Mouse (Mus musculus): Measurements from ENCODE around the gene Mtmr14.

Mtmr14 gene

DNA sequence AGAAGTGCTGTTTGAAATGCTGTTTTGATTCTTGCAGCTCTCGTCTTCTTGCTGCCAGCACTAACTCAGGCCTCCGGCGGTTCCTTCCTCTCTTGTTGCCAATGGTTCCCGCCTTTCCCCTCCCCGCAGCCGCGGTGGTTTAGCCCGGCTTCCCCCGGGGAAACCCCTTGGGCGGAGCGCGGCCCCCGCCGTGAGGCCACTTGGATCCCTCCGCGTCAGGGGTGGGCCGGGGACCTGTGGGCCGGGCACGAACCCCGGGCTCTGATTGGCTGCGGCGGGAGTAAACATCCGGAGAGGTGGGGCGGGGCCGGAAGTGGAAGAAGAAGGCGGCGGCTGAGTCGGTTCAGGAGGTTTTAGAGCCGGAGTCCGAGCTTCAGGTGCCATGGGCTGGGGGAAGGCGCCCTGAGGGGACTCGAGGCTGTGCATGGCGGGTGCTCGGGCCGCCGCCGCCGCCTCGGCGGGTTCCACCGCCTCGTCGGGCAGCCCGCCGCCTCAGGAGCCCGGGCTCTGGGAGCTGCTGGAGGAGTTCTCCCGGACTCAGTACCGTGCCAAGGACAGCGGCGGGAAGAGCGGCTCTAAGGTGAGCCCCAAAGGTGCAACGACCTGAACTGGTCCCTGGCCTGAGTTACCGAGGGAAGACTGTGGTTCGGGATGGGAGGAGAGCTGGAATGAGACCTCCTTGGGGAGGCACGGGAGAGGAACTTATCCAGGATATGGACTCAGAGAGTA, at the start of gene Mtmr14:
TSS of gene Mtmr14 (plus strand) at position 302 of the 729 bp plus-strand sequence.
- peaks cover 2% of the 10 kb centered on the region; the same call in 1 of the 2 replicates for H3K36me3 ChIP-seq (ENCODE audit: control insufficient read depth, insufficient read depth, low read length, poor library complexity, severe bottlenecking)
- H3K27me3 ChIP-seq (ENCODE audit: control insufficient read depth, insufficient read depth, low read length, poor library complexity, severe bottlenecking), result no peaks in the 10 kb centered on the region
- peak; percentile 98 for DNase-seq (ENCODE audit: low read depth, low spot score)

DNA sequence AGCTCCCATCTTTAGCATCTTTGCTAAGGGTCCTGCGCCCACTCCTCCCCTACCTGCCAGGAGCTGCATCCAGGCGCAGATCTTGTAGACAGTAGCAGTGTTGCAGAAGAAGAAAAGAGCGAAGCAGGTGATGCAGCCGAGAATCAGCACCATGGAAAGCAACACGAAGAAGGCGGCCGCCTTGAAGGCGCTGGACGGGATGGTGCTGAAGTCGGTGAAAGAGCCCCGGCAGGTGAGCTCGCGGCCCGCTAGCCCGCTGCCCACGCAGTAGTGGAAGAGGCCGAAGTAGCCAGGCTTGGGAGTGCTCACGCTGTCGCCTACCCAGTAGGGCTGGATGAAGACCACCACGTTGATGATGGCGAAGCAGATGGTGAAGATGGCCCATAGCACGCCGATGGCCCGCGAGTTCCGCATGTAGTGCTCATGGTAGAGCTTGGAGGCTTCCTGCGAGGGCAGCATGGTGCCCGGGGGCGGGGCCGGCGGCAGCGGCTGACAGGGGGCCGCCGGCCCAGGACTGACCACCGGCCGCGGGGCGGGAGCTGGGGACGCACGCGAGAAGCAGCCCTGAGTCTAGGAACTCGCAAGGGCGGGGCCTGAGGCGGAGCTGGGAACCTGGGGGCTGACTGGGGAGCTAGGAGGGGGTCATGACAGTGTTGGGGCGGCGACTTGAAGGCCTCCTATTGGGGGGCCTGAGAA, 43.7 kb upstream of the Mtmr14 start:
- no peaks in the 10 kb centered on the region for H3K36me3 ChIP-seq (ENCODE audit: control insufficient read depth, insufficient read depth, low read length, poor library complexity, severe bottlenecking)
- peak; percentile 56 for DNase-seq (ENCODE audit: low read depth, low spot score)

DNA sequence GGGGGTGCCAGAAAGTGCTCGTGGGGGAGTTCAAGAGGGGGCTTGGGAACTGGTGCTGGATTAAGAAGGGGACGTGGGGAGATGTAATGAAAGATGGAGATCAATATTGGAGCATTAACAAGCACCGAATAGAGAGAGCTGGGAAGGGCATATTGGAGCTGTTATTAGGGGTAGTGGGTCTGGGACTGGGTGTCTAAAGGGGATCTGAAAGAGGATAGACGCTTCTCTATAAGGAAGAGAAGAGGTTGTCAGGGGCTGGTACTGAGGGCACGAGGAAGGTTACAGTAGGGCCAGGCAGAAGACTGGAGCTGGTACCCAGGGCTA, 43.2 kb upstream of the Mtmr14 start:
- no peaks in the 10 kb centered on the region for H3K36me3 ChIP-seq (ENCODE audit: control insufficient read depth, insufficient read depth, low read length, poor library complexity, severe bottlenecking)
- H3K27me3 ChIP-seq (ENCODE audit: control insufficient read depth, insufficient read depth, low read length, poor library complexity, severe bottlenecking), result no peaks in the 10 kb centered on the region
- DNase-seq (ENCODE audit: low read depth, low spot score), result no peak

More for the DNA sequence above, 43.7 kb upstream of the Mtmr14 start:
- H3K27me3 ChIP-seq (ENCODE audit: control insufficient read depth, insufficient read depth, low read length, poor library complexity, severe bottlenecking), result no peaks in the 10 kb centered on the region

DNA sequence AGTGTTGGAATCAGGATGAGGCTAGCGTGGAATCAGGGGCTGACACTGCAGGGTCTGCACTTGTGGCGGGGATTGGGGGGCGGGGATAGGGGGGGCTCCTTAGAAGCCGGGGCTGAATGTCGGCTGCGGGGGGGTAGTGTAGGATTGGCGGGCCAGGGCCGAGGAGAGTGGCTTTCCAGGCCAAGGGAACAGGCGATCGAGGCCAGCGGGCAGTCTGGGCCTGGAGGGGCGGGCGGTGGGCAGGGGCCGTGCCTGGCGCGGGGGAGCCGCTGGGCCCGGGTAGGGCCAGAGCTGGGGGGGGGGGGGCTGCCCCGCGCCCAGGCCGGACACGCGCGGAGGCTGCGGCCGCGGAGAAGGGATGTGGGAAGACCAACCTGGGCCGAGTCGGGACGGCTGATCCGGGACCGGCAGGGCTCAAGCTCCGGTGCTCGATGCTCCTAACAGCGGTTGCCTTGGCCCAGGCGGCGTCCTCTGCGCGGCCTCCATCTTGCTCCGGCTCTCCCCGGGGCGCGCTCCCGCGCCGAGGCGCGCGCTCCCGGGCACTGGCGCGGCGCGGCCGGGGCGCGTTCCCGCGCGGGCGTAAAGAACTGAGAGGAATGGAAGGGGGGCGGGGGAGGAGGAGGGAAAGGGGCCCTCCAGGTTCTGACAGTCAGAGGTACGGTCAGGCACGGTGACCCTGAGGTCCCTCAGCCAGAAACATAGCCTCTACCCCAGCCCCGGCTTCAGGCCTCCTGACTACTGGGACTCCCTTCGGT, 42.6 kb upstream of the Mtmr14 start, which contains the start of gene Lhfpl4:
TSS of gene Lhfpl4 (minus strand) at position 544 of the 755 bp plus-strand sequence.
- no peak for DNase-seq (ENCODE audit: low read depth, low spot score)

DNA sequence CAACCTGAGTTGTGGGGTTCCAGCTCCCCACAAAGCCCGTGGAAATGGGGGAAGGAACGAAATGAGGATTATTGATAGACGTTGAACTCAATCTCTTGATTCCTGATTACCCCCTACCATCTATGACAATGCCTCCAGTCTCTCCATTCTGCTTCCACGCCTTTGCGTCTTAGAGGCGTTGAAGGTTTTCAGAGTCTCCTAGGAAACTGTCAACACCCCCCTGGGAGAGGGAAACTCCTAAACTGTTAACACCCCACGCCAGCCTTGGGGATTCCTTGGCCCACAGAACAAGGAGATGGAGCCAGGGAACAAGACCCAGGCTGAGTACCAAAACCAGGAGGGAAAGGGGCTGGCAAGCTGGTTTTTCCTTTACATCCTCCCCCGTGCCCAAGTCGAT, 42.0 kb upstream of the Mtmr14 start:
- H3K27me3 ChIP-seq (ENCODE audit: control insufficient read depth, insufficient read depth, low read length, poor library complexity, severe bottlenecking), result no peaks in the 10 kb centered on the region
- no peak for DNase-seq (ENCODE audit: low read depth, low spot score)
- H3K36me3 ChIP-seq (ENCODE audit: control insufficient read depth, insufficient read depth, low read length, poor library complexity, severe bottlenecking), result no peaks in the 10 kb centered on the region

More for the DNA sequence above, 42.6 kb upstream of the Mtmr14 start, which contains the start of gene Lhfpl4:
- Histone ChIP-seq H3K27me3 (ENCODE audit: control insufficient read depth, insufficient read depth, low read length, poor library complexity, severe bottlenecking) (no peaks in the 10 kb centered on the region), H3K36me3 (ENCODE audit: control insufficient read depth, insufficient read depth, low read length, poor library complexity, severe bottlenecking) (no peaks in the 10 kb centered on the region)

- no peaks in the 10 kb centered on the region for H3K36me3 ChIP-seq (ENCODE audit: control insufficient read depth, insufficient read depth, low read length, poor library complexity, severe bottlenecking)
- DNase-seq (ENCODE audit: low read depth, low spot score), result peak; percentile 21
Measured at GRCm38 (mm10) chr6:113216280-113216679, 21.4 kb upstream of the Mtmr14 start.

DNA sequence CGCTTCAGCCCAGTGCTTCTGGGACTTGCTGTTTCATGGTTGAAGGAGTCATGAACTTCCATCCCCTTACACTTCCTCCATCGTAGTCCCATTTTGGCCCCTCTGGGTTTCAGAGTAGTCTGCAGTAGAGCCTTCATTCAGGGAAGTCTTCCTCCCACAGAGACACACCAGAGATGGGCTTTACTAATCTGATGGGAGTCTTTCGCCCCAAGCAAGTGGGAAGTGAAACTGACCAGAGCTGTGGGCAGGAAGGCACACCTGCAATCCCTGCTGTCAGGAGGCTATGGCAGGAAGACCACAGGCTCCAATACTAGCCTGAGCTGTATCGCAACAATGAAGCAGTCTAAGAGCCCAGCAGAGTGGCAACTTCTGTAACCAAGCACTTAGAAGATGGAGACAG, 11.8 kb upstream of the Mtmr14 start:
- Histone ChIP-seq H3K27me3 (ENCODE audit: control insufficient read depth, insufficient read depth, low read length, poor library complexity, severe bottlenecking) (no peaks in the 10 kb centered on the region), H3K36me3 (ENCODE audit: control insufficient read depth, insufficient read depth, low read length, poor library complexity, severe bottlenecking) (no peaks in the 10 kb centered on the region)
- DNase-seq (ENCODE audit: low read depth, low spot score), result peak; percentile 70

More at GRCm38 (mm10) chr6:113216280-113216679, 21.4 kb upstream of the Mtmr14 start:
- no peaks in the 10 kb centered on the region for H3K27me3 ChIP-seq (ENCODE audit: control insufficient read depth, insufficient read depth, low read length, poor library complexity, severe bottlenecking)

DNA sequence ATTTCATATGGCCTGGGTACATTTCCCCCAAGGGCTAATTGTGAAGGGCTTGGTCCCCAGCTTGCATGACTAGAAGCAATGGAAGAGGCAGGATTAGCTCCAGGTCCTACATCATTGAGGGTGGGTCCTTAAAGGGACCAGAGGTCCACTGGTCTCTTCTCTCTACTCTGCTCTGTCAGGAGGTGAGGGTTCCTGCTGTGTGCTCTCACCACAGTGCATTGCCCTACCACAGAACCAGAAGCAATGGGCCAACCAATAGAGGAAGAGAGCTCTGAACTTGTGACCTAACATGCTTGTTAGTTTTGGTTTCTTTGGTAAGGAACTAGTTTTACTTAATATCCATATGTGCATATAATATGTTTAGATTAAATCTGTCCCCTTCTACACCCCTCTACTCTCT, 10.9 kb upstream of the Mtmr14 start:
- peak; percentile 53 for DNase-seq (ENCODE audit: low read depth, low spot score)
- H3K36me3 ChIP-seq (ENCODE audit: control insufficient read depth, insufficient read depth, low read length, poor library complexity, severe bottlenecking), result no peaks in the 10 kb centered on the region
- no peaks in the 10 kb centered on the region for H3K27me3 ChIP-seq (ENCODE audit: control insufficient read depth, insufficient read depth, low read length, poor library complexity, severe bottlenecking)

- Histone ChIP-seq H3K36me3 (ENCODE audit: control insufficient read depth, insufficient read depth, low read length, poor library complexity, severe bottlenecking) (no peaks in the 10 kb centered on the region), H3K27me3 (ENCODE audit: control insufficient read depth, insufficient read depth, low read length, poor library complexity, severe bottlenecking) (no peaks in the 10 kb centered on the region)
- no peak for DNase-seq (ENCODE audit: low read depth, low spot score)
Measured at GRCm38 (mm10) chr6:113235141-113235540, 2.5 kb upstream of the Mtmr14 start.

- peaks cover 2% of the 10 kb centered on the region; the same call in 1 of the 2 replicates for H3K36me3 ChIP-seq (ENCODE audit: control insufficient read depth, insufficient read depth, low read length, poor library complexity, severe bottlenecking)
- H3K27me3 ChIP-seq (ENCODE audit: control insufficient read depth, insufficient read depth, low read length, poor library complexity, severe bottlenecking), result no peaks in the 10 kb centered on the region
- DNase-seq (ENCODE audit: low read depth, low spot score), result peak; percentile 54
Measured at GRCm38 (mm10) chr6:113238442-113238841, 799 bp downstream of the Mtmr14 start.

- no peak for DNase-seq (ENCODE audit: low read depth, low spot score)
- peaks cover 5% of the 10 kb centered on the region for H3K36me3 ChIP-seq (ENCODE audit: control insufficient read depth, insufficient read depth, low read length, poor library complexity, severe bottlenecking)
- H3K27me3 ChIP-seq (ENCODE audit: control insufficient read depth, insufficient read depth, low read length, poor library complexity, severe bottlenecking), result no peaks in the 10 kb centered on the region
Measured at GRCm38 (mm10) chr6:113242753-113243152, 5.1 kb downstream of the Mtmr14 start.

DNA sequence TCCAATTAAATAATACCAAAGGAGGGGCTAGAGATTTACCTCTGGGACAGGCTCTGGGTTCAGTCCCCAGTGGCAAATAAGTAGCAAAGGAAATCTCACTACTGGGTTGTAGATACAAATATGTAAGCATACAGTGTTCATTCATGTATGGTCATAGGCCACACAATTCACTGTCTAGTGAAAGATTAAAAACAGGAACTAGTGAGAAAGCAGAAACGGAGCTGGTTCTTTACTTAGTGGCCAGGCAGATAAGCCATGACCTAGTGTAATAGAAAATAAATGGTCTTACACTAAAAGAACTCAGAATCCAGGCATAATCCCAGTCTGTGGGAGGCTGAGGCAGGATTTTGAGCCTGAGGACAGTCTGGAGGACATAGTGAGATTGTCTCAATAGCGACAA, 7.9 kb downstream of the Mtmr14 start:
- H3K27me3 ChIP-seq (ENCODE audit: control insufficient read depth, insufficient read depth, low read length, poor library complexity, severe bottlenecking), result no peaks in the 10 kb centered on the region
- peaks cover 5% of the 10 kb centered on the region for H3K36me3 ChIP-seq (ENCODE audit: control insufficient read depth, insufficient read depth, low read length, poor library complexity, severe bottlenecking)
- DNase-seq (ENCODE audit: low read depth, low spot score), result peak; percentile 61

DNA sequence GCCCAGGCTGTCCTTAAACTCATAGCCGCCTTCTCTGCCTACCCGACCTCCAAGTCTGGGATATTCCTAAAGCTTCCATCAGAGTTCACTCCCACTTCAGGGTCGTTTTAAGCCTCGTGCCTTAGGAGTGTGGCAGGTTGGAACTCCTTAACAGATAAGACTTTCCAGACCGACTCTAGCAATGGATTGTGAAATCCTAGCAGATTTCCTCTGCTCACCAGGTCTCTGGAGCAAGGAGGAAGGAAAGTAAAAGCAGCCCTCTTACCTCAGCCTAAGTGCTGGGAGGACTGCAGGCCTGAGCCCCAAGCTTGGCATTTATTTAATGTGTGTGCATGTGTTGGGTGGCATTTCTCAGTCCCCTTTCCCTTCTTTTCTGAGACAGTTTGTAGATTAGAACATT, 13.1 kb downstream of the Mtmr14 start:
- H3K27me3 ChIP-seq (ENCODE audit: control insufficient read depth, insufficient read depth, low read length, poor library complexity, severe bottlenecking), result no peaks in the 10 kb centered on the region
- peaks cover 10% of the 10 kb centered on the region for H3K36me3 ChIP-seq (ENCODE audit: control insufficient read depth, insufficient read depth, low read length, poor library complexity, severe bottlenecking)
- no peak for DNase-seq (ENCODE audit: low read depth, low spot score)

DNA sequence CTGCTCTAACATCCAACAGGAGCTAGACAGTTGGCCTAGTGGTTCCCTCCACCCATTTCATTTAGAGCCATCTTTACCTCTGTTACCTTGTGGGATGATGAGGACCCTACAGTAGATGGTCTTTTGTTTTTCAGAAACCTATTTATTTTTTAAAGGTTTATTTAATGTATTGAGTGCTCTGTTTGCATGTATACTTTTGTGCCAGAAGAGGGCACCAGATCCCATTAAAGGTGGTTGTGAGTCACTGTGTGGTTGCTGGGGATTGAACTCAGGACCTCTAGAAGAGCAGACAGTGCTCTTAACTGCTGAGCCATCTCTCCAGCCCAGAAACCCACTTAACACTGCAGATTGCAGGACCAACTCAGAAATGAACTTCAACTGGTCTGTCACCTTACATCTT, 14.3 kb downstream of the Mtmr14 start:
- H3K27me3 ChIP-seq (ENCODE audit: control insufficient read depth, insufficient read depth, low read length, poor library complexity, severe bottlenecking), result no peaks in the 10 kb centered on the region
- DNase-seq (ENCODE audit: low read depth, low spot score), result peak; percentile 35

GRCm38 (mm10) chr6:113254899-113255298, 17.3 kb downstream of the Mtmr14 start:
- DNase-seq (ENCODE audit: low read depth, low spot score), result no peak
- H3K36me3 ChIP-seq (ENCODE audit: control insufficient read depth, insufficient read depth, low read length, poor library complexity, severe bottlenecking), result peaks cover 21% of the 10 kb centered on the region
- H3K27me3 ChIP-seq (ENCODE audit: control insufficient read depth, insufficient read depth, low read length, poor library complexity, severe bottlenecking), result no peaks in the 10 kb centered on the region

More for the DNA sequence above, 14.3 kb downstream of the Mtmr14 start:
- peaks cover 18% of the 10 kb centered on the region for H3K36me3 ChIP-seq (ENCODE audit: control insufficient read depth, insufficient read depth, low read length, poor library complexity, severe bottlenecking)

Data from splenic B cell, adult 2 months (primary cell).